Mouse (Mus musculus): ENCODE data around the gene Hist1h3e.

GRCm38 (mm10) chr13:23530181-23530900 lies 31.8 kb downstream of the Hist1h3e start:
- TF ChIP-seq CTCF (IDR thresholded peaks at IDR 0.05; ENCODE audit: control insufficient read depth, insufficient read depth, insufficient replicate concordance, low read depth, low read length) (no peak), POLR2A (IDR thresholded peaks at IDR 0.05; ENCODE audit: control insufficient read depth, low read depth, low read length) (no peak)

Measured in testis, adult 2 months (tissue).